Mouse (Mus musculus) bone marrow, adult 2 months (tissue): Measurements from ENCODE around the gene Lin28b.

Experiments
- CTCF ChIP-seq: fragments of 200-500 bp; IDR thresholded peaks from 2 replicates; pipeline ENCODE4 v1.5.1; 2011; ENCODE audit warnings: low read length, control low read depth; ENCODE audit not compliant: control insufficient read depth, insufficient read depth
- POLR2A ChIP-seq: fragments of 200-500 bp; IDR thresholded peaks from 2 replicates; pipeline ENCODE4 v1.6.1; 2011; ENCODE audit warnings: low read depth, mild to moderate bottlenecking, control low read depth, low read length, borderline replicate concordance; ENCODE audit not compliant: control insufficient read depth

GRCm38 (mm10) chr10:45344381-45344780 is 141.8 kb downstream of the Lin28b start:
- TF ChIP-seq CTCF (no peak), POLR2A (no peak)
